Mouse (Mus musculus): ENCODE measurements at regions not wholly inside any gene's neighbourhood (a gene's known extent, or its start where the extent isn't known, plus 50 kb on each side); places are given as distances from the start of the nearest gene placed in this dataset.

DNA sequence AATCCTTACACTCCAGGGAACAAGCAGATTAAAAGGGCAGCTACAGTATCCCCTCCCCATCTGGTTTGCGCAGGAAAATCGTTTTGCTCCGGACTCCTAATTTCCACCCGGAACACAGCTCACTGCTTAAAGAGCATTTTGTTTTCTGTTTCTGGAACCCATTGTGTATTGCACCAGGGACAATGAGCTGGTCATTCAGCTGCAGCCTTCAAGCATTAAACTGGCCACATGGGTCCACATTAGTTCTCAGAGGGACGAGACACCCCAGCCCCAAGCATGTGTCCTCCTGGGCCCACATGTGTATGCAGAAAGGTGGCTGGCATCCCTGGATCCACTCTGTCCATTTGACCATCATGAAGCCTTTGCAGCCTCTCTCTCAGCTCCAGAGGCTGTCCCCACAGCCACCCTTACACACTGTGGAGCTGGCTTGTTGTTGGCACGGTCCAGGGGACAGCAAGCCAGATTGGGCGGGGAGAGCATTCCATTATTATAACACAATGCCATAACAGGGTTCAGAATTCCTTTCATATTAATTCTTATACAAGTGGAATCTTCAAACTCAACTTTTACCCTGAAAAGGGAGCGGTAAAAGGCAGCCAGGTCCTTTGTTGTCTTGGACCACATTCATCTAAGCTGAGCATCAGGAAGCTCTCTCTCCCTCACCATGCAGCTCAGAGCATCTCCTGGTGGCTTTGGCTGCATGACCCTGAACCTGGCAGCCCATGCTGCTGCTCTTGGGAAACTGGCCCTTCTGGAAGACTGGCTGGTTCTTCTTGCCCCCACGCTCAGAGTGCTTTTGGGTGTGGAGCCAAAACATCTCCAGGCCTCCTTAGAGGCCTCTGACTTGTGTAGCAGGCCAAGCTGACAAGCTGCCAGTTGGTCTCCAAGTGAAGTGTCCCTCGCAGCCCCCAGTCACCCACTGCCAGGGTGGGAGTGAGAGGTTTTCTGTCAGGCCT lies 373.4 kb downstream of the Foxo1 start:
- no peak for DNase-seq (ENCODE audit: low read depth)

DNA sequence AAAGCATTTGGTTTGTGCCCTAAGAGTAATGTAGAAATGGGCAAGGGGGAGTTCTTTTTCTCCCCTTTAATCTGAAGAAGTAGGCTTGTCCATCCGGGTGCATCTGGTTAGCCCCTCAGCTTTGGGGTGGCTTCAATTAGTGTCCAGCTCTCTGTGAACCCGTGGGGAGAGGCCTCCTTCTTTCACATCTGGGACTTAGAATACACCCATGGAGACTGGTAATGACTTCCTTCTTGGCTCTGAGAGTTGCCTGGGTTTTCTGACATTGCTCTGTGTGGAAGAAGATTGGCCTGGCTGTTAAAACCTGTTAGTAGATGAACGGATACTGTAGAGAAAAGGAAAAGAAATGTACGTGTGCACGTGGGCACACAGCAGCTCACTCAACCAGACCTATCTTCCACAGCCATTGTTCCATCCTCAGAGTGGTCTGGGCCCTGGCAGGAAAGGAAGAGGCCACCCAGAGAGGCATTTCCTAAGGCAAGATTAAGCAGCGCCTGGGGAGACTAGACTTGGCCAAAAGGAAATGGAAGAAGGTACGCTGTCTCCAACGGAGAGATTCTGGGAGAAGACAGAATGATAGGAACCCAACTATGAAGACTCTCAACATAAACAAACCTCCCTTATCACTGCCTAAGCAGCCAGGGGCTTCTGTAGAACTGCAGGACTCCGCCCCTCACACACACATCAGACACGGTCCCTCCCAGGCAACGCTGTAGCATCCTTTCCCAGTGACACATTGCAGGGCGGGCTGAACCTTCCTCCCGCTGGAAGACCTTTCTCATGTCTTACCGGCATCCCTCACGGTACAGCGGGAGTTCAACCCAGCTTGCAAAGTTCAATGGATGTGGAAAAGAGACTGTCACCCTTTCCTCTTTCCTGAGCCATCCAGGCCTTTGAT lies 372.4 kb downstream of the Foxo1 start:
- DNase-seq (ENCODE audit: low read depth), result no peak

DNA sequence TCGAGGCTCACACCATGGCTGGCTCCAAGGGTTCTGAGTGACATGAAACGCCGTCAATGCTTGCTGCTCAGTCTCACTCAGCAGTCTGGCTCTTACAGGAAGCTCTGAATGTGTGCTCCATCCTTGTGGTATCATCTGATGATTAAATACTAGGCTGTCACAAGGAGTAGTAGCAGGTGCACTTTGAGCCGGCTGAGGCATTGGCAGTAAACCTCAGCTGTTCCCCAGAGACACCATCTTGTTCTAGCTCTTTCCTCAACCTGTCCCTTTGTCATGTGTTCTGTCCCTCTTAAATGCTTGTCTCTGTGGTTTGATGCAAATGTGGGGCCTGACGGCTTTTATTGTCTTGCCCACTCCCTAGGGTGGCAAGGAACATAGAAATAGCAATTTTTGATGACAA lies 370.7 kb downstream of the Foxo1 start:
- no peak for DNase-seq (ENCODE audit: low read depth)

DNA sequence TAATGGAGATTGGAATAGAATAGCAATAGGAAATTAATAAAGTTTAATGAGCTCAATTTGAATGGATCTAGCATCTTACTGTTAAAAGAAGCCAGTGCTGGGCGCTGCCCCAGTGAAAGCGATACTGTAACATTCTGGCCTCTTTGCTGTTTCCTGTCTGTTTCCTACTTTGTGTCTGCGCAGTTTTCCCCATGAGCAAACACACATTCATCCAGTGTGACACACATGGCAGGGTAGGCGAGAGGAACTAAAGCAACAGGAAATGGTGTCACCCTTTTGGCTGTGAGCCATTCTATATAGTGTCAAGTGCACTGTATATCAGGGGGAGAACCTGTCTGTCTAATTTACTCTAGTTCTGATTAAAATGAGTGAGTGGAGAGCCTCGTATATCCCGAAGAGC lies 366.2 kb downstream of the Foxo1 start:
- no peak for DNase-seq (ENCODE audit: low read depth)

DNA sequence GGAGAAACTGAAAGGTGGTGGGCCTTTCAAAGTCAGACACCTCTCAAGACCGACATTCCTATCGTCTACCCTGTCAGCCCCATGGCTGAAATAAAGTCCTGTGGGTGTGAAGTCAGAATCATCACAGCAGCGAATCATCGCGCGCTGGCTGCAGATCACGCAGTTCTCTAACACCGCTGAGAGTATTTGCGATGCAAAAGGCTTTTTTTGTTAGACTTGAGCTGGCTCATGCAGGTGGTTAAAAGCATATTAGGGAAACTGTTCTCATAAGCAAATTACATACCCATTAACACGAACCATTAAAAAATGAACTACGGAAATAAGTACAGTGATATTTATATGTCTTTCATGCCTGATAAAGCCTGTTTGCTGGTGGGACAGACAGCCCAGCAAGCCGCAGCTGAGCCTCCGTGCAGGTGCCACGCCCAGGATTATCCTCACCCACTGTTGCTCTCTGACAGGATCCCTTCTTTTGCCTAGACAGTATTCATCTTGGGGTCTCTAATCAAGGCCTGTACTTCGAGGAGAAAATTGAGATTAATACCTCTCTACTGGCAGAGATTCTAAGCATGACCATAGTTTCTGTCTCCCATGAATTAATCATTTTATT lies 365.5 kb downstream of the Foxo1 start:
- no peak for DNase-seq (ENCODE audit: low read depth)

DNA sequence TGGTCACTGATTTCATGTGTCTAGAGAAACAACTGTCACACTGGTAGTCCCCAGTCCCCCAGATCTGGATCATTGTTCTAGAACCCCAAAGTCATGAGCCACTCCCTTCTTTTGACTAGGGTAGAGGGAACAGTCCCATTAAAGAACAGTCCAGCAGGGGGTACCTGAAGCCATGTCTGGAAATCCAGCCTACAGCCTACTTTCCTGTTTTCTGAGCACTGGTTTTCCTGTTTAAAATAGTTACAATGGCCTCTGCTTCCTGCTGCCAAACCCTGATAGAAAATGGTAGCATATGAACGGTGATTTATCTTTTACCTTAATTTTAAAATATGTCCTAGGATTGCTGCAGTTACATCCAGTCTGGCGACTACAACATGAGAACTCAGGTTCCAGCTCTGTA lies 364.5 kb downstream of the Foxo1 start:
- no peak for DNase-seq (ENCODE audit: low read depth)

DNA sequence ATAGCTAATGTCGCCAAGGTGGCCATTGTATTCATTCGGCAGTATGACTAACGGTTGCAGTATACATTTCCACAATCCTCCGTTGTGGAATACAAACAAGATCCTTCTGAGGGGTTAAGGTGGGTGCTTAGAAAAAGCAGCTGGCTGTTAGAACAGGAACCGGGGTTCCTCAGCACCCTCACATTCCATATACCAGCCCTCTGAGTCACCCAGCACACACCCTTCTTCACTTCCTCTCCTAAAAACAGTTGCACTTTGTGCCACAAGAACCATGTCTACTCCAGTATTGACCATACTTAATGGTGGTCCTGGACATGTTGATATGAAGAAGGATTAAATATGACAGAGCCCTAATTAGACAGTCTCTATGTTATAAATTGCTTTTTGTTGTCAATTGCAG lies 362.1 kb downstream of the Foxo1 start:
- no peak for DNase-seq (ENCODE audit: low read depth)

DNA sequence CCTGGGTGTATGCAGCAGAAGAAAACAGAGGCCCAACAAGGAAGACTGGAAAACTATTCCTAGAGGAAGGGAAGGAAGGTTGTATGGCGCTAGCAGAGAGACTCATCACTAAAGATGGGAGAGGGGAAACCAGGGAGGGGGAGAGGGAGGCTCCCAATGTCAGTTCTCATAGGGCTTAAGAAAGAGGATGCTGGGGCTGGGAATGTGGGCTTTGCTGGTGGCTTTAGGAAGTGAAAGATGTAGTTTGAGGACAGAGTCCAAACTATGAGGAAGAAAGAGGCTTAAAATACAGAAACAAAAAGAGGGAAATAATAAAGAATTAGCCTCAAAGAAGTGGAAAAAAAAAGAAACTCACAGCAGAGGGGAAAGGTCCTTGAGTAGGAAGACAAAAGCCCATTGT lies 357.0 kb downstream of the Foxo1 start:
- DNase-seq (ENCODE audit: low read depth), result no peak

DNA sequence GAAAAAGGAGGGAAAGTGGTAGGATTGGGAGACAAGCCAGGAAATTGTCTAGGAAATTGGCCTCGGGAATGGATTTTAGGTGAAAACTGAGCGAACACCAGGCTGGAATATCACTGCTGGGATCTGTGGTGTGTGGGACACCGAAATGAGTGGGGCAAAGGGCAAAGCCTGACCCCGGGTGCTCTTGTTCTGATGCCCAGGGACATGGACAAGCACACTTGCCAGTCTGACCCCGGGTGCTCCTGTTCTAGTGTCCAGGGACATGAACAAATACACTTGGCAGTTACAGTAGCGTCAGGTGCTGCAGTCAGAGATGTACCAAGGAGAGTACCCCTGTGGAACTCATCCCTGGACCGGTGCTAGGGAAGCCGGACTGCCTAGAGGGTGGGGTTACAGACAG lies 354.4 kb downstream of the Foxo1 start:
- no peak for DNase-seq (ENCODE audit: low read depth)

DNA sequence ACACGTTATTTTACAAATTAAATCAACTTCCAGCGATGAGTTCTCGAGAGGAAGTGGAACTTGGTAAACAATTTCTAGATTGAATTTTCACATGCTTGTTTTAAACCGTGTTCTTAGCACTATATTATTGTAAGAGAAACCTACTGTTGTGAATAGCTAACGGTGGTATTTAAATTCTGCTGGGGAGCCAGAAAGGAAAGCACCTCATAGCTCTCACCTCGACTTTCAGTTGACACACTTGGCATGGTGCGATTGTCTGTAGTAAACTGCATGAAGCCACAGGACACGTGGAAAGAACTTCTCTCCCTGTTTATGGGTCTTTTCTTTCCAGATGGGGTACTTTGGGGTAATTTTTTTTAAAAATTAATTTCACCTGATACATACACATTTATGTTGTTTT lies 353.8 kb downstream of the Foxo1 start:
- DNase-seq (ENCODE audit: low read depth), result no peak

DNA sequence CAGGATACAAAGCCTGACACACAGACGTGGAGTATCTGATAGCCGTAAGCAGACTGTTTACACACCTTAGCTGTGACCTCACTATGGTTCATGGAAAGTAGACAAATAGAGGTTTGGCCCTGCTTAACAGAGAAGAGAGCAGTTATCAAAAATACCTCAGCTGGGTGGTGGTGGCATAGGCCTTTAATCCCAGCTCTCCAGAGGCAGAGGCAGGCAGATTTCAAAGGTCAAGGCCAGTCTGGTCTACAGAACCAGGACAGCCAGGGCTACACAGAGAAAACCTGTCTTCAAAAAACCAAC lies 350.7 kb downstream of the Foxo1 start:
- DNase-seq (ENCODE audit: low read depth), result no peak

DNA sequence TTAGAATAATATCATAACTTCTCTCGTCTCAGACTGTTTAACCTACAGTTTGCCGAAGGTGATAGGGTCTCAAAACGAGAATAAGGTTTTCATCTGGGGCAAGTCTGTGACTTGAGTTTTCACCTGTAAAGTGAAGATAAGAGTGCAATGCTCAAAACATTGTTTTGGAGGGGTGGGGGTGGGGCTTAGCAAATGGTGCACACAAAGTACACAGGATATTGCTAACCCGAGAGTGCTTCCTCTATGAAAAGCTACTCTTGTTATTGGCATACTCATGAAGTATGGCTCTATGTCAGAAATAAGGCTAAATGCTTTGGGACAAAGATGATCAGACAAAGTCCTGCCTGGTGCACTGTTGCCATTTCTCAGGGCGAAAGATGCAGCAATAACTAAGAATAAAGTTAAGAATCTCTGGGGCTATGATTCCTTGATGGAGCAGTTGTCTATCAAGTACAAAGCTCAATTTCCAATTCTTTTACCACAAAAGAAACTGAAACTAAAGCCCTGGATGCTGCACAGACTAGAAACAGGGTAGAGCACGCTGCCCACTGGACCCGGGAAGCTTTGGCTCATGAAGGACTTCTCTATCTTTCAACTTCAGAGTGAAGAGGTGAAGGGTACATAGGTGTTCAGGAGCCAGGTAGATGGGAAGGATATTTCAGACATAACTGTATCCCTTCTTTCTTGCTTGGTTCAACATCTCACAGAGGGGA lies 350.2 kb downstream of the Foxo1 start:
- DNase-seq (ENCODE audit: low read depth), result no peak

DNA sequence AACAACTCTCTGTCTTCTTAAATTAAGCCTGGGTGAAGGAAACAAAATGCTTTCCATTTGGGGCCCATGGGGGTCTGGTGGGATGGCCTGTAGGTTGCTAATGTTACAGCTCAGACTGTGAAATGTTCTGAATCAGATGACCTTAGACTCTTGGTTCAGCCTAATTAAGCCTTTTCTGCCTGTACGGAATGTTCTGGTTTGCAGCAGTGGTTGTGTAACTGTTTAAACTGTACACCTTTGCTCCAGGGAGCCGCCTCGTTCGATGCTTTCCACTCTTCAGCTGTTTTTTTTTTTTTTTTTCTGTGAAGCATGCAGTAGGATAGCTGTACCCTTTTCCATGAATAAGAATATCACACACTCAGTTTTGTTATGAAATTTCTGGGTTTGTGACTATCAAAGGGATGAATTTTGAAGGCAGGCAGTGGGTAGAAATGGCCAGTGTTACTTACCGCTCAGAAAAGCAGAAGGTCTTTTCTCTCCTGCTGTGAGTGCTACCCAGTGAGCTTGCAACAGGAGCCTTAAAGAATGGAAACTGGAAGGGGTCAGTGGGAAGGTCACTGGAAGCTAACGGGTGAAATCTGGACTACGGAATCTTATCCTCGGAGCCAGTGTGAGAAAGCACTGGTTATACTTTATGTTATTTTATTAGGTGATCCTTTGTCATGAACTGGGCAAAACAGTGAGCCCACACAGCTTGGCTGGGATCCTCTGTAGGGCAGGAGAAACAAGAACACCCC lies 349.4 kb downstream of the Foxo1 start:
- DNase-seq (ENCODE audit: low read depth), result no peak

DNA sequence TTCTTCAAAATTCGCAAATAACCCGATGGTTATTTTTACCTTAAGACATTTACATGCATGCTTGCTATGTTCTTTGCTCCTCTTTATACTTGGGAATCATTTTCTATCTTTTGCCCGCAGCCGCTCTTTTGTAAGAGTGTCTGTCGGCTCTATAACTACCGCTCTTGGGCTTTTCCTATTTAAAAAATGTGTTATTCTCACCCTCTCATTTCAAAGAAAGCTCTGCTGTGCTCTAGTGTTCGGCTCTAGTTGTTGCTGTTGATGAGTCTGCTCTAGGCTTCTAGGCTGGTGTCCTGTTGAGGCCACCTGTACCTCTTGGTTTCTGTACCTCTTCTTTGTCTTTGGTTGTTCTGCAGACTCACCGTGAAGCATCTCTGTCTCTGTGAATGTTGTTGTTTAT lies 343.7 kb downstream of the Foxo1 start:
- no peak for DNase-seq (ENCODE audit: low read depth)

DNA sequence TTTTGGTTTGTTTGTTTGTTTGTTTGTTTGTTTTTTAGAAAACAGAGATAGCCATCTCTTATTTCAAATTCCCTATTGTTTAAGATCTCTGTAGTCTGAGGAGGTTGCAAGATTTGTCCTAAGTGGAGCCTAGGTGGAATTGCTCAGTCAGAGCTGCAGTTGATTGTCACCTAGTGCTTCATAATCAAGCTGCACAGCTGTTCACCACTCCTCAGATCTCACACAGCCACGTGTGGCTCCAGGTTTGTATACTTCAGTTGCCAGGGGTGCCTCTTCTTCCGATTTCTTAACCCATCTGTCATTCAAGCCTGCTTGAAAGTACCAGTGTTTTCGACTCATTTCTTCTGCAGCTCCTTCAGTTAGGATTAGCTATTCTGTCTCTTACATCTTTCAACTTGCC lies 342.3 kb downstream of the Foxo1 start:
- no peak for DNase-seq (ENCODE audit: low read depth)

DNA sequence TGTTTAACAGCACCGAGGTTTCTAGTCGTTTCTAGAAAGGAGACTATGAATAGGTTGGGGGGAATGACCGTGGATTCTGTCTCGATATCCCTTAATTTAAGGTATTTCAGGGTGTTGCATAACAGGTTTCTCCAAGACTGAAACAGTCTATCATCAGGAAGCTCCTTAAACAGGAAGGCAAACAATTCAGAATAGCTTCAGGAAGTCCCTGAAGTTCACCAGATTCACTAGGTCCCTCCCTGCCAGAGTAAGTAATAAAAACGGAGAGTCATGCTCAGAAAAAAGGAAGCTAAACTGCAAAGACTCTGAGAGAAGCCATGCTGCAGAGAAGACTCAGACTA lies 339.9 kb downstream of the Foxo1 start:
- DNase-seq (ENCODE audit: low read depth), result no peak

DNA sequence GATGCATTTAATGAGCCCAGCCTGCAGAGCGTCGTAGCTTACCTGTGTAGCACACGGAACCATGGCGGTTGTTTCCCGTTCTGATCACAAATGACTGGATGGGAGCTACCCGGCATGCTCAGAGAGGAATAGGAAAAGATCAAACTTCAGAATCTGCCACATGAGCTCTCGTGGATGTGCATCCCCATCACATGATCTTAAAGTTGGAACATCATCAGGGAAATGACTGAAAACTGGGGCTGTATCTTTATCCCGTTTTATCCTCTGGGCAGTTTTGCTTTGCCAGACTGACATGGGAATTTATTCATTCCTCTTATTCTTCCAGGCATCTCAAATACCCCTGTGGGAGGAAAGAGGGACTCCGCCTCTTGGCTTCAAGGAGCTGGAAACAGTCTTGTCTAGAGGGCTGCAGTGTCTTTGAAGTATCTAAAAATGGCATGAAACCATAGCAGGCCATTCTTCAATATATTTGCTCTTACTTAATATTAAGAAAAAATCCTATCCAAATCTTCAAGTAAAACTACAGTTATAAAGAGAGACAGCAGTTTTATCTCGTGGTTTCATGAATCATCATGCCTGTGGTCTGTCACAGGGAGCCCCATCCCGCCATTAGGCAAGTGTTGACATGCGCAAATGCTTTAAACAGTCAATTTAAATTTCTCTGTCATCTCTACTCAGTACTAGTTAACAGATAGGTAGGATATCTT lies 339.4 kb downstream of the Foxo1 start:
- DNase-seq (ENCODE audit: low read depth), result peak; percentile 10

DNA sequence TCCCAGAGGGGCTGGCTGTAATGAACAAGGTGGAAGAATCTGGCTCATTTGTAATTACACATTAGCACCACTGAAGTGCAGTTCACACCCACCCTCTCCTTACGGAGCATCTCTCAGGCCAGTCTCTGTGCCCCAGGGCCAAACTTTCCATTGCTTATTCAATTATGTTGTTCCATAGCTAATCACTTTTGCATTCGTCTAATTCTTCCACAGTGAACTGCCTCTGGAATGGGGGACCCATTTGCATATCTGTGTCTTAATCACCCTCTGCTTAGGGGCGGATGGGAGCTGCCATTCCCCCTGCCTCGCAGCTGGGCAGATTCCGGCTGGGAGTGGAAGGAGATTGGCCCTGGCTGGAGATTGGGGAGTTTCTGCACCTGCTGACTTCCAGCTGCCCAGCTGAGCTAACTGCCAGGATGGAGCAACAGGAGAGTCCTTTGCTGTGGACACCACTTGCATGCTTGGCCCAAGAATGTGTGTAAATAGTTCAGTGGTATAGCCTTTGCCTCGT lies 337.2 kb downstream of the Foxo1 start:
- DNase-seq (ENCODE audit: low read depth), result no peak

DNA sequence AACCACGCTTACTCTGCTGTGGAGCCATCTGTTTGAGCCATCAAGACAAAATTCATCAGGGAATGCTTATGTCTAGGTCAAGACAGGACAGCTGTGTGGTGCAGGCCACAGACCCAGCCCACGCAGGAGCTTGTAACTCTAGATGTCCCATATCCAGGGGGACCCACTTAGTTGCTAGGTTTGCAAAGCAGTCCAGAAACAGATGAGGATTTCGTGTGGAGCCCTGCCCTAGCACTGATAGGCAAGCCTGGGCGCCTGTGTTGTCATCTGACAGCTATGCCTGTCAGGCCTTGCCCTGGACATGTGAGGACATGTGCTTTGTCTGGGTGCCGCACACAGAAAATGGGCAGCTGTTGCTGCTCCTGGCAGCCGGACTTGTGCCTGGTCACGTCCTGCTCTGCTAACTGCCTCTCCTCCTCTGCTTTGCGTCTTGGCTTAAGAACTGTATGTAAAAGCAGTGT lies 335.1 kb downstream of the Foxo1 start:
- no peak for DNase-seq (ENCODE audit: low read depth)

DNA sequence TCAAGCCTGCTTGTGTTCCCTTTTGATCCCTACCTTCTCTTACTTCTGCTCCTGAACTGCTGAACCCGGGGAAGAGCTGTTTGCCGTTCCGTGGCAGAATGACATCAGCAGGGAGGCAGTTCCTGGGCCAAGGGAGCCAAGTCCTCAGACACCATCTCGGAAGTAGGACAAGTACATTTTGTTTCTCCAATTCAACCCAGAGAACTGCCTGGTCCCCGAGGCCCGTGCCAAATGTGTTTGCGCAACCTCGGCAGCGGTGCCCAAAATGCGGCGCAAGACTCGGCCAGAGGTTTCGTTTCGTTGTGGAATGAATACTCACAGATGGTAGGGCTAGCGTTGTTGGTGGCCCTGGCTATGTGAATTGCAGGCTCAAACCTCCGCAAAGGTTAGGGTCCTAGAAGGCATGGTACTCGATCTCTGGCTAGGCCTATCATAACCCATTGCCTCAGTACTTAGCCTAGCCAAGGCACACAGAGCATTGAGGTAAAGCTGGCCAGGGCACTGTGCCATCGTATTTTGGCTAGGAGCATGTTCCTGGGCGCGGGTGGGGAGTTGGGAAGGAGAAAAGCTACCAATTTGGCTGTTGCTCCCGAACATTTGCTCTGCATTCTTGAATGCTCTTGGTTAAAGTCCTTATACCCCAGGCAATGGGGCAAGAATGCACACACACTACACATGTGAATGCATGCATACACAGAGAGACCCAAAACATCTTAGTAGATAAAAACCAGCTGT lies 333.0 kb downstream of the Foxo1 start:
- peak; percentile 75 for DNase-seq (ENCODE audit: low read depth)

All from fibroblast of lung, adult 2 months (primary cell).